Mouse (Mus musculus) right cerebral cortex, postnatal 36 days (tissue): Measurements from ENCODE around the gene Mcm6.
"Not testable (repeated sequence)": the region's sequence is repeated elsewhere in the genome, so short reads cannot be mapped to it uniquely, and the experiment has no call there.

Experiments
- DNase-seq, 2 experiments: peaks; one replicate each; pipeline ENCODE4 v3.0.0; 2022; ENCODE audit warnings: low spot score in 2 of 2, mixed read lengths in 1 of 2

The Mcm6 gene

DNA sequence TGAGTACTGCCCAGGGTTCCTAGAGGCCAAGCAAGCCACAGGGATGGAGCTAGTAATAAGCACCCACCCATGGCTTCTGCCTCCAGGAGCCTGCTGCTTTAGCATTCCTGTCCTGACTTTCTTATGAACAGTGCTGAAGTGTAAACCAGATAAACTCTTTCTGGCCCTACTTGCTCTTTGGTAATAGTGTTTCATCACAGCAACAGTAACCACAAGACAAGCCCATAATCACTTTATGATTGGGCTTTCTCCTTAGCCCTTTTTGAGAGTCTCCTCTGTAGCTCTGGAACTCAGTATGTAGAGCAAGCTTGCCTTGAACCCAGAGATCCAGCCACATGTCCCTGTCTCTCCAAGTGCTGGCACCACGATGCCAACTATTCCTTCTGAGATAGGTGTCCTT, 29.2 kb downstream of the Mcm6 start:
- DNase-seq = no peak

DNA sequence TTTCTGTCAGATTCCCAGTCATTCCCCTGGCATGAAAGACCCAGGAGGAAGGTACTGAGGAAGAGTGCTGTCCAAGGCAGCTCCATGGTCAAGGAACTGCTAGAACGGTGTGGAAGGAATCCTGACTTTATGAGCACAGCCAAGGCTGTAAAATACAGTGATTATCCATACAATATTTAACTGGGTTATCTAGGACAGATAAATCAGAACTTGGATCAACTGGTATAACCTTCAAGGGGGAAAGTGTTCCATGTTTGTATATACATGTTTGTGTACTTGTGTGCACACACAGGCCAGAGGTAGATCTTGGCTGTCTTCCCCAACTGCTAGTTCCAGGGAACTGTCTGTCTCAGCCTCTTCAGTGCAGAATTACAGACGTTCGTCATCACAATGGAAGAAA, 31.2 kb downstream of the Mcm6 start, which contains the start of gene Lct:
Gene Lct, minus strand, starts transcription at position 101 of the 400 bp plus-strand sequence.
- no peak for DNase-seq

- no peak for DNase-seq
Measured at GRCm38 (mm10) chr1:128327165-128327564, 32.3 kb downstream of the Mcm6 start.

- DNase-seq = no peak
Measured at GRCm38 (mm10) chr1:128324776-128325175, 34.7 kb downstream of the Mcm6 start.

DNA sequence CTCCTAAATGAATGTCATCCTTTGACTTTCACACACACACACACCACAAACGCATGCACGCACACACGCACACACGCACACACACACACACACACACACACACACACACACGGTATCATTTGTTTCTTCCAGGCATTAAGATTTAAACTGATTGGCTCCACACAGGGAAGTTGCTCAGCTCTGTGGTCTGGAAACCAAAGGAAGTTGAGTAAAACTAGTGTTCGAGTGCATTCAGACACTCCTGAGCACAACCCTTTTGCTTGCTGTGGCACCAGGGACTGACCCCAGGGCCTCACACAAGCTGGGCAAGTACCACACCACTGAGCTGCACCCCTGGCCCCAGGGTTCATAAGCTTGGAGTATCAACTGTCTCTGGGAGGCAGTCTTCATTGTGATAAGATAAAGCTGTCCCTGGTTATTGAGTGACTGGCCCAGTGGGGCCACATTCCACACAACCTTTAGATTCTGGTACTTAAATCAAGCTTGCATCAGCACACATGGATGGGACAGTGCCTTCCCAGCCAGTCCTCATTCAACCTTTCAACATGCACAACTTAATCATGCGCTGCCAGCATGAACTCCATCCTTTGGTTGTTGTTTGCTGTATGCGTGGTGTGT, 36.3 kb downstream of the Mcm6 start:
- DNase-seq = no peak

DNA sequence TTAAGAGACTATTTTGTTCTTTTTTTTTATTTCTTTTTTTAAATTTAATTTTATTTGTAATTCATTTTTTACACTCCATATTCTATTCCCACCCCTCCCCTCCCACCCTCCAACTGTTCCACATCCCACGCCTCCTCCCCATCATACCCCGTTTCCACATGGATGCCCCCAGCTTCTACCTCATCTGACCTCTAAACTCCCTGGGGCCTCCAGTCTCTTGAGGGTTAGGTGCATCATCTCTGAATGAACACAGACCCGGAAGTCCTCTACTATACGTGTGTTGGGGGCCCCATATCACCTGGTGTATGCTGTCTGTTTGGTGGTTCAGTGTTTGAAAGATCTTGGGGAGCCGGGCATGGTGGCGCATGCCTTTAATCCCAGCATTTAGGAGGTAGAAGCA, 40.2 kb downstream of the Mcm6 start:
- not testable (repeated sequence) for DNase-seq

DNA sequence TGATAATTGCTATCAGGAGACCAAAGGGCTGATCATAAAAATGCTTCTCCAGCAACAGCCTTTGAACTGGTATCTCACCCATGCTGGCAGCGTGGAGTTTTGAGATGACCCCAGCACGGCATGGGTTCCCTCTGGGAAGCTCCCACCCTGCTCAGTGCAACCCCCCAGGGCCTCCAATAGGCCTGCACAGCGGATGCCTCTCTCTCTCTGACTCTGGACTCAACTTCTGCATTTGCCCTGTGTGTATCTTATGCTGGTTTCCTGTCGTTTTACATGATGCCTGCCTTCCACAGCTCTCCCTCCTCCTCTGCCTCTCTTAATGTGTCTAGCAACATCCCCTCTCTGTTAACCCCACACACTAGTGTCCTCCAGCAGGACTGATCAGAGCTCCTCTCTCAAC, 44.8 kb downstream of the Mcm6 start:
- no peak for DNase-seq

DNA sequence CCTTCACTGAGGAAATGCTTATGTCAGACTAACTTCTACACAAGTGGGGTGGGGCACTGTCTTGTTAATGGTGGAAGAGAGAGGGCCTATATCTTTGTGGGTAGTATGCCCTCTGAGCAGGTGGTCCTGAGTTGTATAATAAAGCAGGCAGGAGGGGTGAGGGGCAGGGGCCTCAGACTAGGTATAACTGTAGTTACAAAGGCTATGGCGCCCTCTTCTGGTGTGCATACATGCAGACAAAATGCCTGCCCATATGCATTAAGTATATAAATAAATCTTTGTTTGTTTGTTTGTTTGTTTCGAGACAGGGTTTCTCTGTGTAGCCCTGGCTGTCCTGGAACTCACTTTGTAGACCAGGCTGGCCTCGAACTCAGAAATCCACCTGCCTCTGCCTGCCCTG, 50.4 kb downstream of the Mcm6 start:
- DNase-seq = no peak

- DNase-seq = no peak
Measured at GRCm38 (mm10) chr1:128303900-128304299, 55.6 kb downstream of the Mcm6 start.

DNA sequence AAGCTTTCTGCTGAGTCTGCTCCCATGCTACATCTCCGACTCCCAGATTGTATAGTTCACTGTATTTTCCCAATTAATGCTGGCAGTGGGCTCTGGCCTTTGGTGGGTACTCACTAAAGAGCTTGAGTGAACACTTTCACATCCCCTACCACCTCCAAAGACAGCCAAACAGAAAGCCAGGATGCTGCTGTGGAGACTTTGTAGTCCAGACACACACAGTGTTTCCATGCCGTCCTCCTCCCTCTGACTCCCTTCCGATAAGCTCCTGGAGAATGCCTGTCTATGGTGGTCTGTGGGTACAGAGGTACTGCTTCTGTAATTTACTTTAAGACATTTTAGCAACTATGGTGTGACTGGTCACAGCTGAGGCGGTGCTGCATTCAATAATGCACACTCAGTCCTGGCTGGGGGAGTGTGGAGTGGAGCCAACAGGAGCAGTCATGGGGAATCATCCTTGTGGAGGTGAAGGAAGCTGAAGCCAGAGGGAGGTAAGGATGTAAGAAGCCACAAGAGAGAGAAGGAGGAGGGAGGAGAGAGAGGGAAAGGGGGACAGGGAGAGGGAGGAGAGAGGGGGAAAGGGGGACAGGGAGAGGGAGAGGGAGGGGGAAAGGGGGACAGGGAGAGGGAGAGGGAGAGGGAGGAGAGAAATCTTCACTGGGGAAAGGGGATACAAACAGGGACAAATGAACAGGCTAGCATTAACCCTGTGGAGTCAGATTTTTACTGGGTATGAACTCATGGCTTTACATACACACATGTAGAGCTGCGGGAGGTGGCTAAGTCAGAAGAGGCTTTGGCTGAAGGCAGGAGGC, 63.5 kb downstream of the Mcm6 start:
- no peak for DNase-seq

DNA sequence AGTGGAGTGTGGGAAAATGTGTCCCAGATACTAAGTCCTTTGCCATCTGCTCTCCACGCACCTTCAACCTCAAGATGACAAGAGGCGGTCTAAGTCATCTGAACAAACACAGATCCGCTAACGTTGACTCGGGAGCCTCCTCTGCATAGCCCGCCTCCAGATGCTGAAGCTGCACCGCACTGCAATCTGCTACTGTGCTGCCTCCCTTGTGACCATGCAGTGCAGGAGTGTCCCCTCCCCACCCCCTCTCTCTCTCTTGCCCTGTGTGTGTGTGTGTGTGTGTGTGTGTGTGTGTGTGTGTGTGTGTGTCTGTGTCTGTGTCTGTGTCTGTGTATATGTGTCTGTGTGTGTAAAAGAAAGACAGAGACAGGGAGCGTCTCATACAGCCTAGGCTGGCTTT, 64.2 kb downstream of the Mcm6 start:
- no peak for DNase-seq

GRCm38 (mm10) chr1:128293524-128293923, 65.9 kb downstream of the Mcm6 start:
- no peak for DNase-seq

- DNase-seq = no peak
Measured at GRCm38 (mm10) chr1:128290295-128290694, 69.2 kb downstream of the Mcm6 start.

DNA sequence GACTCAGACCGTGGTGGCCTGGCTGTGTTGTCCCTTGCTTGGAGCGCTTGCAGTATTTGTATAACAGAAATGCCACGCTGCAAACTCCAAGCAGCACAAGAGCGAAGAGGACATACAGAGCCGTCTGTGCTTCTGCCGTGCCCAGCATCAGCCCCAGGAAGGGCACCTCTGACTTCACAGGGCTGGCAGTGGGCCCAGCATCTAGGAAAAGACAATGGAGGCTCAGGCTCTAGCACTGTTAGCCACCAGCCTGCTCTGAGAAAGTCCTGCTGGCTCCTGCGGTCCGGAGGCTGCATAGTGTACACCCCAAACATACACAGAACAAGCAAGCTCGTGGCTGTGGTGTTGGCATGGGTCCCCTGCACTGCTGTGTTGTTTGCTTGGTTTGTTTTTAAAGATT, 74.3 kb downstream of the Mcm6 start:
- DNase-seq = no peak

DNA sequence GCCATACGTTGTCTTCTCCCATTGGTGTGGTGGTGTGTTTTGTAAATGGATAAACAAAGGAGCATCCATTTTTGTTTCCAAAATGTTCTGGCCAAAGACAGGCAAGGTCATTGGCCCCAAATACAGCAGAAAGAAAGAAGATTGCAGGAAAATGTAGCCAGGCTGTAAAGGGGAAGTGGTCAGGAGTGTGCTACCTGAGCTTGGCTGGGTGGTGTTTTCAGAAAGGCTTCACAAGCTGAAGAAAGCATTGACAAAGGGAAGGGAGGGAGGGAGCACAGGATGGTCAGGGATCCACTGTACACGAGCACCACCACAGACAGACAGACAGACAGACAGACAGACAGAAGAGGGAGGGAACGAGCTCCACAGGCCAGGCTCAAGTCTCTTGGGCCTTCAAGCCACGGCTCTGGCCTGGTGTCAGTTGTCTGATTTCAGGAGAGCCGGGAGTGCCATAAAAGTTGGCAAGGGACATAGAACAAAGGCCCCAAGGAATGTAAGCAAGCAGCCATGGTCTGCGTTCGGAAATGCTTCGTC, 75.2 kb downstream of the Mcm6 start:
- no peak for DNase-seq

DNA sequence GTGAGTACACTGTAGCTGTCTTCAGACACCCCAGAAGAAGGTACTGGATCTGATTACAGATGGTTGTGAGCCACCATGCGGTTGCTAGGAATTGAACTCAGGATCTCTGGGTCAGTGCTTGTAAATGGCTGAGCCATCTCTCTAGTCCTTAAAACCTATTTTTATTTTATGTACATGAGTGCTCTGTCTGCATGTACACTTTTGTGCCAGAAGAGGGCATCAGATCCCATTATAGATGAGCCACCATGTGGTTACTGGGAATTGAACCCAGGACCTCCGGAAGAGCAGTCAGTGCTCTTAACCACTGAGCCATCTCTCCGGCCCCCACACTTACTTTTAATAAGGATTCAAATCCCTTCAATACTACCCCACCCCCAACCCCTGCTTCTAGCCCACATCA, 76.5 kb downstream of the Mcm6 start:
- DNase-seq = no peak

GRCm38 (mm10) chr1:128281753-128282152, 77.7 kb downstream of the Mcm6 start:
- no peak for DNase-seq
